Mouse (Mus musculus) liver, adult 10 weeks (tissue): ENCODE results near the gene Cct2. TPM values are rescaled to one million over a fixed set of nuclear protein-coding genes. Genes with fewer than 3 reads are reported as not detected.

Experiments used
- polyA plus RNA-seq: library from polyadenylated mRNA; stranded (reverse); fragments of 350-450 nt; fragmentation: Illumina TruSeq; extraction: RNeasy Lipid Tissue Mini Kit (QIAGEN cat#74804); gene quantifications from one replicate; pipeline ENCODE4 v1.2.3, GENCODE M21; 2014; ENCODE audit warnings: low read depth, low replicate concordance

Cct2 gene
- 92.6 TPM for polyA plus RNA-seq

DNA sequence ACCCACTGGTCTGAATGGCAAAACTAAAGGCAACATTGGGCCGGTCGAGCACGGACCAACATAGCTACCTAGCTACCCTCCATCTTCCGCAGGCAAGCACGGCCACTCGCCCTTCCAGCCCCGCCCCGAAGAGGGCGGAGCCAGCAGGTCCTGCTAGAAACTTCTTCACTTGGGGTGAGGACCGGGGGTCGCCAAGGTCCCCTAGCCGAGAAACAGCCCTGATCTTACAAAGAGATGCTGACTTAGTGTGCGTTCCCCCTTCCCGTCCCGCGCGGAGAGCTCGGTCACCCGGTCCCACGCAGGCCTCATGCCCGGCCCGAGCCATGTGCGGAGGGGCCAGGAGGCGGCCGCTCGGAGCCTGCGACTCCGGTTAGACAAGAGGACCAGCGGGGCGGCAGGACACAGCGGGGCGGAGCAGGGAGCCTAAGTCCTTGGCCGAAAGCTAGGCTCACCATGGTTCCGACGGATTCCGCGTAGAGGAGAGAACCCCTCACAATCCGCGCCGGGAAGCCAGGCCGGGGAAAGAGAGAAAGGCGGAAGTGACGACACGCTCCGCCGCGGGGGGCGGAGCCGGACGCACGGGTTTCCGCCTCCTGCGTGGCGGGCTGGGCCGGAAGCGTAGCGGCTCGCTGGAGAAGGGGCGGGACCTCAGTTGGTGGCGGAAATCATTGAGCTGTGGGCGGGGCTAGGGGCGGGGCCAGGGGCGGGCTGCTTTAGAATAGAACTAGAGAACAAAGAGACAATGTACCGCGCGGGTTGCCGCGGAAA, at the start of gene Cct2:
TSS of gene Cct2 (minus strand) at position 561 of the 768 bp plus-strand sequence.

DNA sequence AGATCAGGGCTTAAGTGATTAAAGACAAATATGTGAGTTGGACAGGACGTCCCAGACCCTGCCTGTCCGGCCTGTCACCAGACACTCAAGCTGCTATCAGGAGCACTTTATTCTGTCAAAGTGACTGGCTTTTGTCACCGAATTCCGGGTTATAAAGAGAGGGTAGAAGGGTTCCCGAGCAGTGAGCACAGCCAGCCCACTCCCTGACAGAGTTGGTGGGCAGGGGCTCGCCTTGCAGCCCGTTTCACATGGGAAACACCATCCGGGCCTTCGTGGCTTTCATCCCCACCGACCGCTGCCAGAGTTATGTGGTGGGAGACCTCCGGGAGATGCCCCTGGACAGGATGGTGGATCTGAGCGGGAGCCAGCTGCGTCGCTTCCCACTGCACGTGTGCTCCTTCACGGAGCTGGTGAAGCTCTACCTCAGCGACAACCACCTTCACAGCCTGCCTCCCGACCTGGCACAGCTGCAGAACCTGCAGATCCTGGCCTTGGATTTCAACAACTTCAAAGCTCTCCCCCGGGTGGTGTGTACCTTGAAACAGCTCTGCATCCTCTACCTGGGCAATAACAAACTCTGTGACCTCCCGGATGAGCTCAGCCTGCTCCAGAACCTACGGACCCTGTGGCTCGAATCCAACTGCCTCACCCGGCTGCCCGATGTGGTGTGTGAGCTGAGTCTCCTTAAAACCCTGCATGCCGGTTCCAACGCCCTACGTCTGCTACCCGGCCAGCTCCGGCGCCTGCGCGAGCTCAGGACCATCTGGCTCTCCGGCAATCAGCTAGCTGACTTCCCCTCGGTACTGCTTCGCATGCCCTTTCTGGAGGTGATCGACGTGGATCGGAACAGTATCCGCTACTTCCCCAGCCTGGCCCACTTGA, 18.2 kb downstream of the Cct2 start, which contains the start of gene Lrrc10:
TSS of gene Lrrc10 (plus strand) at position 167 of the 882 bp plus-strand sequence.

Other genes starting within 250 kb of the Cct2 start
- not detected for gene Myrfl, start 166.9 kb downstream of the Cct2 start, polyA plus RNA-seq
- gene Rab3ip, start 113.0 kb downstream of the Cct2 start, polyA plus RNA-seq = 11.9 TPM
- not detected for gene Gm10271, start 91.2 kb downstream of the Cct2 start, polyA plus RNA-seq
- gene Best3, start 77.5 kb downstream of the Cct2 start, polyA plus RNA-seq = not detected
- gene Lrrc10, start 18.5 kb downstream of the Cct2 start, polyA plus RNA-seq = not detected
- 13.7 TPM for gene Frs2, start 84.7 kb upstream of the Cct2 start, polyA plus RNA-seq
- 33.5 TPM for gene Yeats4, start 160.7 kb upstream of the Cct2 start, polyA plus RNA-seq
- not detected for gene 9530003J23Rik, start 174.9 kb upstream of the Cct2 start, polyA plus RNA-seq
- gene Lyz2, start 218.5 kb upstream of the Cct2 start, polyA plus RNA-seq = 72.7 TPM
- 0.74 TPM for gene Lyz1, start 229.1 kb upstream of the Cct2 start, polyA plus RNA-seq